Comparison of ENCODE assay signal across 13 mouse cellular contexts in genomic region chr15:77081454-77081853, GRCm38 (mm10). TPM values are rescaled to one million over a fixed set of nuclear protein-coding genes. Genes with fewer than 3 reads are reported as not detected.
DNase-seq lines count a peak whose midpoint lies in the region; ATAC-seq and TF ChIP-seq lines count a peak whose summit lies in the region.
"Had no signal": no experiment of that assay in that cellular context is flagged by ENCODE, and none has a peak within 500 bp of the region (broad histone marks: within the 10 kb centered on the region; RNA-seq: fewer than 3 reads in every experiment).

No protein-coding gene starts in this region.

- no peak overlapping the region for H3K4me3 ChIP-seq in hindbrain, postnatal 0 days (ENCODE audit: low read length)
- H3K4me3 ChIP-seq in hindbrain, embryonic 10.5 days = no peak overlapping the region
- H3K4me3 ChIP-seq: liver, embryonic 13.5 days; stomach, embryonic 15.5 days had no signal

- peak; percentile 28 for DNase-seq in cerebellum, adult 9-11 months
- DNase-seq in cerebellum, adult 8-10 months = no peak
- no peak for DNase-seq in hindbrain, postnatal 0 days (ENCODE audit: low spot score)
- no peak for DNase-seq in hindbrain, embryonic 10.5 days (ENCODE audit: low spot score)
- peak; percentile 49 for DNase-seq in testis, postnatal 10 days (ENCODE audit: low spot score)
- no peak for DNase-seq in testis, postnatal 14 days (ENCODE audit: low spot score)
- no peak for DNase-seq in spleen, postnatal 14 days (ENCODE audit: low spot score in 2 of 2)
- DNase-seq in lung, adult 18-20 months = no peak
- DNase-seq: kidney, adult 9 months; layer of hippocampus, postnatal 36 days; liver, embryonic 13.5 days had no signal

- no peaks in the 10 kb centered on the region for H3K4me1 ChIP-seq in hindbrain, postnatal 0 days (ENCODE audit: insufficient read depth, low read length)
- peaks cover 15% of the 10 kb centered on the region; the same call in 1 of the 2 replicates for H3K4me1 ChIP-seq in hindbrain, embryonic 10.5 days (replicated peaks)

- H3K9ac ChIP-seq in hindbrain, postnatal 0 days (replicated peaks; ENCODE audit: low read length) = no peak overlapping the region
- H3K9ac ChIP-seq: liver, embryonic 13.5 days; stomach, embryonic 15.5 days had no signal

- peak overlapping the region; percentile 32; the same call in 1 of the 2 replicates for H3K27ac ChIP-seq in hindbrain, postnatal 0 days
- no peak overlapping the region for H3K27ac ChIP-seq in hindbrain, embryonic 10.5 days
- H3K27ac ChIP-seq: liver, embryonic 13.5 days; stomach, embryonic 15.5 days had no signal

- no peak overlapping the region for H3K4me2 ChIP-seq in hindbrain, postnatal 0 days (ENCODE audit: low read depth, low read length)
- H3K4me2 ChIP-seq: liver, embryonic 13.5 days; stomach, embryonic 15.5 days had no signal

- no peaks in the 10 kb centered on the region for H3K27me3 ChIP-seq in hindbrain, postnatal 0 days (ENCODE audit: insufficient read depth, low read length)
- no peaks in the 10 kb centered on the region for H3K27me3 ChIP-seq in hindbrain, embryonic 10.5 days (ENCODE audit: insufficient read depth, poor library complexity, severe bottlenecking)
- H3K27me3 ChIP-seq: liver, embryonic 13.5 days; stomach, embryonic 15.5 days had no signal

- TF ChIP-seq CTCF in hindbrain, postnatal 0 days (IDR thresholded peaks at IDR 0.05; ENCODE audit: low read depth) = peak; percentile 5; the same call in 1 of the 2 replicates

- ATAC-seq in hindbrain, postnatal 0 days = no peak

- H3K36me3 ChIP-seq in hindbrain, postnatal 0 days (ENCODE audit: insufficient read depth, low read length) = peaks cover 37% of the 10 kb centered on the region
- peaks cover 90% of the 10 kb centered on the region for H3K36me3 ChIP-seq in hindbrain, embryonic 10.5 days

- no peaks in the 10 kb centered on the region for H3K9me3 ChIP-seq in hindbrain, postnatal 0 days (ENCODE audit: low read length)
- no peaks in the 10 kb centered on the region for H3K9me3 ChIP-seq in hindbrain, embryonic 10.5 days
- H3K9me3 ChIP-seq: liver, embryonic 13.5 days; stomach, embryonic 15.5 days had no signal

- 84% methylated on average over 5 of the region's 5 CpGs for WGBS in hindbrain, postnatal 0 days
- WGBS in hindbrain, embryonic 10.5 days = 90% methylated on average over 5 of the region's 5 CpGs

RNA-seq across cellular contexts. Expression of gene Mb, which starts 31.0 kb away (rescaled TPM):
- 0.65 TPM in 1 of 2 replicates, not detected in the other for total RNA-seq in hindbrain, postnatal 0 days (2014; rRNA removed)
- 0.20 and 0.28 TPM in 2 replicates for polyA plus RNA-seq in hindbrain, postnatal 0 days (2015; fragmentation: Nextera tagmentation; extraction: Ambion mirVana)
- 0.63 TPM in 1 of 2 replicates, not detected in the other for polyA plus RNA-seq in hindbrain, embryonic 10.5 days (2016; fragmentation: Nextera tagmentation; extraction: Ambion mirVana)
- total RNA-seq: megakaryocyte, adult 5-6 weeks had no signal

RNA-seq across cellular contexts. Expression of gene Apol6, which starts 36.9 kb away (rescaled TPM):
- total RNA-seq in hindbrain, postnatal 0 days (2014; rRNA removed) = 1.1 TPM in 1 of 2 replicates, not detected in the other
- 0.35 TPM in 1 of 2 replicates, not detected in the other for polyA plus RNA-seq in hindbrain, postnatal 0 days (2015; fragmentation: Nextera tagmentation; extraction: Ambion mirVana)
- polyA plus RNA-seq in hindbrain, embryonic 10.5 days (2016; fragmentation: Nextera tagmentation; extraction: Ambion mirVana) = 0.06 TPM in 1 of 2 replicates, not detected in the other
- total RNA-seq: layer of hippocampus, postnatal 36 days; megakaryocyte, adult 5-6 weeks had no signal
- polyA plus RNA-seq: stomach, embryonic 15.5 days had no signal

Comparison
In these comparisons a context has a peak if more than half of its experiments do, and no peak if none do; other contexts are left out.
1. DNase-seq: peak in cerebellum, adult 9-11 months (single experiment) and testis, postnatal 10 days (single experiment); none in cerebellum, adult 8-10 months (single experiment), hindbrain, postnatal 0 days (single experiment), hindbrain, embryonic 10.5 days (single experiment), testis, postnatal 14 days (single experiment), spleen, postnatal 14 days (0 of 2) and lung, adult 18-20 months (0 of 2).